Mouse (Mus musculus) heart, adult 18-20 months (tissue): ENCODE measurements around the gene Fam222b. TPM values are rescaled to one million over a fixed set of nuclear protein-coding genes. Genes with fewer than 3 reads are reported as not detected.

Experiments used
- DNase-seq, 2 experiments: peaks; one replicate each; pipeline ENCODE4 v3.0.0; 2021 to 2022; ENCODE audit warnings: mixed read lengths in 1 of 2
- total RNA-seq, 2 experiments: library from RNA; stranded (reverse); gene quantifications; 2 replicates each; pipeline ENCODE4 v1.2.3; 2021

Gene Fam222b
- total RNA-seq, 2 experiments from 2014 or later, result 11.7 to 12.5 TPM

GRCm38 (mm10) chr11:78164924-78165760, 70.7 kb downstream of the Fam222b start, which contains the start of gene Traf4:
Traf4 (minus strand) TSS chr11:78165589.
- DNase-seq, result peak; percentile 88 to 90

GRCm38 (mm10) chr11:78165761-78166109, 71.3 kb downstream of the Fam222b start:
- no peak for DNase-seq

GRCm38 (mm10) chr11:78166161-78166560, 71.7 kb downstream of the Fam222b start:
- no peak for DNase-seq

- DNase-seq, result no peak
Measured at GRCm38 (mm10) chr11:78166640-78167039, 72.2 kb downstream of the Fam222b start.

- DNase-seq, result no peak
Measured at GRCm38 (mm10) chr11:78167257-78167959, 72.9 kb downstream of the Fam222b start.

- no peak for DNase-seq
Measured at GRCm38 (mm10) chr11:78168541-78169468, 74.3 kb downstream of the Fam222b start.

GRCm38 (mm10) chr11:78170306-78170705, 75.8 kb downstream of the Fam222b start:
- no peak for DNase-seq

- no peak for DNase-seq
Measured at GRCm38 (mm10) chr11:78171328-78171727, 76.9 kb downstream of the Fam222b start.

GRCm38 (mm10) chr11:78172034-78172747, 77.7 kb downstream of the Fam222b start:
- DNase-seq, result no peak

GRCm38 (mm10) chr11:78172748-78173383, 78.4 kb downstream of the Fam222b start:
- no peak for DNase-seq

GRCm38 (mm10) chr11:78174506-78174905, 80.0 kb downstream of the Fam222b start:
- DNase-seq, result no peak

GRCm38 (mm10) chr11:78175771-78176401, 81.4 kb downstream of the Fam222b start:
- DNase-seq, result no peak

- DNase-seq, result peak; percentile 95 to 96
Measured at GRCm38 (mm10) chr11:78176402-78176862, 82.0 kb downstream of the Fam222b start, which contains the start of the genes Nek8 and Tlcd1. Nek8 (minus strand) TSS chr11:78176675. Tlcd1 (plus strand) TSS chr11:78176711.

- no peak for DNase-seq
Measured at GRCm38 (mm10) chr11:78176905-78177331, 82.5 kb downstream of the Fam222b start.

GRCm38 (mm10) chr11:78177437-78177836, 83.0 kb downstream of the Fam222b start:
- no peak for DNase-seq

GRCm38 (mm10) chr11:78177903-78178858, 83.7 kb downstream of the Fam222b start:
- peak; percentile 97 for DNase-seq

- DNase-seq, result peak; percentile 57 to 68
Measured at GRCm38 (mm10) chr11:78178859-78179437, 84.5 kb downstream of the Fam222b start.

GRCm38 (mm10) chr11:78179438-78179999, 85.1 kb downstream of the Fam222b start:
- DNase-seq, result no peak
